Comparison of ENCODE assay signal across 8 mouse cellular contexts in the genomic region with DNA sequence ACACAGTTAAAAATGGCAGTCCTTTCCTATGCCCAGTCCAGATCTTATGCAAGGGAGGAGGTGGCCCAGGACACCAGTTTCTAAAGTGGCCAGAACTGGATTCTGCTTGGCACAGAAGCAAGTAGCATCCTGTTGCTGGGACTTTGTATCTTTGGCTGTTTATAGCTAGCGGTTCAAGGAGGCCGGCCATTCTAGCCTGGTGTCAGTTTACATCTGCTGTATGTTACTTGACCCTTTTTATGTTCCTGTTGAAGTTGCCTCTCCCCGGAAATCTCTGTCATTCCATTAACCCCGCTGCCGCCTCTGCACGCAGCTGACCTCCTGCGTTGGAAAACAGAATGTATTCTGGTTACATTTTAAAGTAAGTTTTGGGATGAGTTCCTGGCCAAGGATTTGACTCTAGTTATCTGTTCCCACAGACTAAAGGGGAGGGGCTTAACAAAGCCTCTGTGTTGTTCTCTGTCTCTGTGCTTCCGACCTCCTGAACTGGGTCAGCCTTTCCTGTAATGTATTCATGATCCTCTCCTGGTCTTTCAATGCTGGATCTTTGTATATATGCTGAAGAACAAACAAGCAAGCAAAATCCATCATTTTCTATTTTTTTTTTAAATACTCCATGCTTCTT.
DNase-seq lines count a peak whose midpoint lies in the region; TF ChIP-seq lines count a peak whose summit lies in the region.

No protein-coding gene starts in this region.

- 0 out of 2 replicates have a peak, but pooled peaks cover 2% of the 10 kb centered on the region for H3K36me3 ChIP-seq in heart, embryonic 10.5 days

- H3K27ac ChIP-seq in heart, embryonic 10.5 days: peak overlapping the region; percentile 75
- no peak overlapping the region for H3K27ac ChIP-seq in left cerebral cortex, adult 2 months

- peak; percentile 11 for DNase-seq in MN1 (ENCODE audit: low spot score)
- DNase-seq in brain, embryonic 14.5 days (ENCODE audit: low read depth): peak; percentile 24
- no peak for DNase-seq in heart, embryonic 10.5 days (ENCODE audit: low spot score)
- peak; percentile 59 to 77 for DNase-seq in kidney, postnatal 4 days
- DNase-seq in cerebellum, adult 9-10 months: no peak
- DNase-seq in layer of hippocampus, adult 8-10 months (ENCODE audit: low spot score in 2 of 2): no peak
- no peak for DNase-seq in right cerebral cortex, postnatal 14 days
- DNase-seq in left cerebral cortex, adult 2 months (ENCODE audit: extremely low spot score in 1 of 2, low spot score in 2 of 2): no peak

- H3K9me3 ChIP-seq in heart, embryonic 10.5 days: no peaks in the 10 kb centered on the region

- intact Hi-C loops in left cerebral cortex, adult 2 months (cut with DNase I): no loop called here

- no peaks in the 10 kb centered on the region for H3K27me3 ChIP-seq in heart, embryonic 10.5 days (ENCODE audit: insufficient read depth, poor library complexity, severe bottlenecking)

- H3K4me1 ChIP-seq in heart, embryonic 10.5 days: peaks cover 15% of the 10 kb centered on the region; the same call in 1 of the 2 replicates

- no peak for TF ChIP-seq CTCF in brain, embryonic 14.5 days (IDR thresholded peaks at IDR 0.05; ENCODE audit: borderline replicate concordance, extremely low read depth, insufficient read depth, insufficient read length)
- TF ChIP-seq CTCF in left cerebral cortex, adult 2 months (IDR thresholded peaks at IDR 0.05): no peak

- TF ChIP-seq POLR2A in brain, embryonic 14.5 days (IDR thresholded peaks at IDR 0.05; ENCODE audit: borderline replicate concordance, extremely low read depth, insufficient read depth, insufficient read length, poor library complexity, severe bottlenecking): no peak

- WGBS in heart, embryonic 10.5 days: 21% methylated on average over 8 of the region's 8 CpGs

- peak overlapping the region; percentile 24; the same call in 1 of the 2 replicates for H3K4me3 ChIP-seq in heart, embryonic 10.5 days
- no peak overlapping the region for H3K4me3 ChIP-seq in left cerebral cortex, adult 2 months

Comparison
In these comparisons a context has a peak if more than half of its experiments do, and no peak if none do; other contexts are left out.
1. DNase-seq: peak in MN1 (single experiment), brain, embryonic 14.5 days (single experiment) and kidney, postnatal 4 days (2 of 2); none in heart, embryonic 10.5 days (single experiment), cerebellum, adult 9-10 months (single experiment), layer of hippocampus, adult 8-10 months (0 of 2), right cerebral cortex, postnatal 14 days (single experiment) and left cerebral cortex, adult 2 months (0 of 2).